Mouse (Mus musculus) lung, adult 2 months (tissue): ENCODE results near the gene Gm21988. TPM values are rescaled to one million over a fixed set of nuclear protein-coding genes. Genes with fewer than 3 reads are reported as not detected.

ENCODE experiments used
- DNase-seq: peaks from one replicate; pipeline ENCODE4 v3.0.0; 2022
- H3K4me1 ChIP-seq: fragments of 200-500 bp; 2 replicates; pipeline ENCODE4 v1.6.1; 2011; ENCODE audit warnings: low read length; ENCODE audit not compliant: control insufficient read depth, insufficient read depth
- H3K4me3 ChIP-seq: fragments of 200-500 bp; replicated peaks from 2 replicates; pipeline ENCODE3; 2011; ENCODE audit warnings: low read depth, mild to moderate bottlenecking, control low read depth, low read length; ENCODE audit errors: extremely low read depth
- CTCF ChIP-seq: fragments of 200-500 bp; IDR thresholded peaks from 2 replicates; pipeline ENCODE4 v1.5.1; 2011; ENCODE audit warnings: mild to moderate bottlenecking, low read length, control low read depth; ENCODE audit not compliant: insufficient read depth
- POLR2A ChIP-seq: fragments of 200-500 bp; IDR thresholded peaks from 2 replicates; pipeline ENCODE4 v1.6.1; 2011; ENCODE audit warnings: low read depth, mild to moderate bottlenecking, control low read depth, low read length, borderline replicate concordance; ENCODE audit errors: extremely low read depth
- WGBS: fragments of 180-500 bp; shearing (Covaris S2); methylation state at CpG from one replicate; pipeline ENCODE4 v1.1.7; 2018; 5-methylcytosine and 5-hydroxymethylcytosine counted together
- polyA plus RNA-seq: library from polyadenylated mRNA; depleted of rRNA; stranded (reverse); fragments of >200 nt; gene quantifications from 2 replicates; pipeline ENCODE4 v1.2.3, GENCODE M21; 2012

Gene Gm21988
- polyA plus RNA-seq, 1 experiment: 6.6 TPM

DNA sequence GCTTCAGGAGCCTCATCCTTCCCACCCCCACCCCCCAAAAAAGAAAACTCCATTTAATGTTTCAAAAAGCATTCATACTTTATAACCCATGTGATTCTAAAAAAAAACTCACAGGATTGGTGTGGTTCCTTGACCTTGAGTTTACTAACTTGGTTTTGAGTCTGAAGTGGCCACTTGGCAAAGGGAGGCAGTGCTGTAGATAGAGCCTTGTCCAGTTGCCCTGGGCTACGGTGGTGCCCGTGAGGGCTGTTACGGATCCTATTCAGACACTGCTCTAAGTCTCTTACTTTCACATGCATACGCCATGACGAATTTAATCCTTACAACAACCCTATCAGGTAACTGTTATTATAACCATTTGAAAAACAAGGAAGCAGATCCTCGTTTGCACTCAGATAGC lies 27.7 kb downstream of the Gm21988 start:
- DNase-seq: no peak
- no peak overlapping the region for H3K4me3 ChIP-seq
- TF ChIP-seq CTCF (no peak), POLR2A (no peak)
- peaks cover 8% of the 10 kb centered on the region; the same call in 1 of the 2 replicates for H3K4me1 ChIP-seq
- 74% methylated on average over 6 of the region's 6 CpGs for WGBS

- H3K4me1 ChIP-seq: peaks cover 8% of the 10 kb centered on the region; the same call in 1 of the 2 replicates
- no peak for TF ChIP-seq POLR2A
- TF ChIP-seq CTCF: no peak
- no peak for DNase-seq
- H3K4me3 ChIP-seq: no peak overlapping the region
- 76% methylated on average over 2 of the region's 2 CpGs for WGBS
Measured at GRCm38 (mm10) chr11:70210681-70211080, 28.9 kb downstream of the Gm21988 start.

DNA sequence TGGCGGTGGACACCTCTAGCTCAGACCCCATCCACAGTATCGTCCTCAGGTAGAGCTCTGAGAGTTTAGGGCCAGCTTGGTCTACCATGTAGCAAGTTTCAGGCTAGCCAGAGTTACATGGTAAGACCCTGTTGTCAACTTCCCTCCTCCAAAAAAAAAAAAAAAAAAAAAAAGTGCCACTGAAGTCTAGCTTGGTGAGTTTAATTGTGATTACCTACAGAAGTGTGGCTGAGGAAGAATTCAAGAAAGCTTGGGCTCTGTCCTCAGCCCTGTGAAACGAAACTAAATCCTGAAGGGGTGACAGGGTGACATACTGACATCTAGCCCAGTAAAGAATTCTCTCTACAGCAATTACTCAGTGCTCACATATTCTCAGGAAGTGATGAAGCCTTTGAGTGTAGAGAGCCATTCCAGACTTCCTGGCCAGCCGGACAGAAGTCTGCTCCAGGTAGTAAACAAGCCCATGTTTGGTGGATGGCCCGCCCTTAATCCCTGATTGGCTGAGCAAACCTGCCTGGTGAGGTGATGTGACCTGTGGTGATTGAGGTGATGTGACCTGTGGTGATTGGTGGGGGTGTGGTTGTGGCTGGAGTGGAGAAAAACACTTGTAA lies 30.7 kb downstream of the Gm21988 start:
- no peak for TF ChIP-seq CTCF
- TF ChIP-seq POLR2A: no peak
- no peak for DNase-seq
- 0 out of 2 replicates have a peak, but pooled peaks cover 4% of the 10 kb centered on the region for H3K4me1 ChIP-seq
- no peak overlapping the region for H3K4me3 ChIP-seq
- WGBS: 60% methylated on average over 5 of the region's 5 CpGs

GRCm38 (mm10) chr11:70207283-70207682 lies 32.3 kb downstream of the Gm21988 start:
- H3K4me3 ChIP-seq: no peak overlapping the region
- 52% methylated on average over 7 of the region's 7 CpGs for WGBS
- DNase-seq: no peak
- 0 out of 2 replicates have a peak, but pooled peaks cover 4% of the 10 kb centered on the region for H3K4me1 ChIP-seq
- no peak for TF ChIP-seq POLR2A
- no peak for TF ChIP-seq CTCF

- WGBS: 18% methylated on average over 2 of the region's 2 CpGs
- DNase-seq: no peak
Measured at GRCm38 (mm10) chr11:70206801-70207200, 32.8 kb downstream of the Gm21988 start.

GRCm38 (mm10) chr11:70201691-70202090 lies 37.9 kb downstream of the Gm21988 start:
- Histone ChIP-seq H3K4me1 (no peaks in the 10 kb centered on the region), H3K4me3 (no peak overlapping the region)
- DNase-seq: peak; percentile 82
- TF ChIP-seq CTCF: peak; percentile 98
- no peak for TF ChIP-seq POLR2A
- whole genome bisulfite sequencing: 50% methylated on average over 5 of the region's 5 CpGs

More at GRCm38 (mm10) chr11:70206801-70207200, 32.8 kb downstream of the Gm21988 start:
- Histone ChIP-seq H3K4me3 (no peak overlapping the region), H3K4me1 (0 out of 2 replicates have a peak, but pooled peaks cover 4% of the 10 kb centered on the region)
- TF ChIP-seq CTCF (no peak), POLR2A (no peak)

DNA sequence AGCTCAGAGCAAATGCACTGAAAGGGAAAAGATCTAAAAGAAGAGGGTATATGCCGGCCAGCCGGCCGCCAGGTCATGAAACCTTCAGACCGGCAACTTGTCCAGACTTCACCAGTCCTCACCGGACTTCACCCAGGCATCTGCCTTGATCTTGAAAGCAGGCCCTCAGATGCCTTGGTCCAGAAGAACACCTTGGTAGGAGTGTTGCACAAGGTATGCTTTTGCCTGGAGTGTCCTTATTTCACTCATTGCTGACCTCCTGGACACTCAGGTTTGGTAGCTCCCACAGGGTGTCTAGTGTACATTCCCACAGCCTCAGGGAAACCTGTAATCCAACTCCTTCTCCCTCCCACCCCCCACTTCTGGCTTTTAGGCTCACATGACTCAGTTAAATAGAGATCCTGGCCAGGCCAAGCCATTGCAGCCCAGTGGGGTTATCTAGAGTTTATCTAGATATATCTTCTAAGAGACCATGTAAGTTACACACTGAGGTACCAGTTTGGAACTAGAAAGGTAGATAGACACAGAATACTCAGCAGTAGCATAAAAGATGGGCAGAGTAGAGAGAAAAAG lies 39.5 kb downstream of the Gm21988 start:
- WGBS: 81% methylated on average over 5 of the region's 5 CpGs
- Histone ChIP-seq H3K4me3 (no peak overlapping the region), H3K4me1 (no peaks in the 10 kb centered on the region)
- TF ChIP-seq CTCF (no peak), POLR2A (no peak)
- DNase-seq: no peak

DNA sequence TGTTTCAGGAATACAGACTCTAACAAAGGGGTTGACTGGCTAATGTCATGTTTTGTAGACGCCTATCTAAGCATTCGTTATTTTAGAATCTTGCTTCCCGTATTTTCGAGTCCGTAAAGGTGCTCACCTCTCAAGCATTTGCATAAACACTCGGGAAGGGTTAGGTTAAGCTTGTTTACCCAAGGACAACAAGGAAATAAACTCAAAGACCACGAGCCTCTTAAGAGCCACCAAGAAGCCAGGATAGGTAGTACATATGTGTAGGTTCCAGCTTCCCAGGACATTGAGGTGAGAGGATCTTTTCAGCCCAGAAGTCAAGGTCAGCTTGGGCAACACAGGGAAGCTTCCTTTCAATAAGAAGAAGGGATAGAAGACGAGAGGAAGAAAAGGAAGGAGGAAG lies 40.5 kb downstream of the Gm21988 start:
- Histone ChIP-seq H3K4me3 (no peak overlapping the region), H3K4me1 (no peaks in the 10 kb centered on the region)
- no peak for DNase-seq
- TF ChIP-seq POLR2A: no peak
- 68% methylated on average over 8 of the region's 8 CpGs for WGBS

GRCm38 (mm10) chr11:70198332-70198731 lies 41.3 kb downstream of the Gm21988 start:
- no peak for TF ChIP-seq POLR2A
- no peak for TF ChIP-seq CTCF
- WGBS: 67% methylated on average over 3 of the region's 3 CpGs
- no peak overlapping the region for H3K4me3 ChIP-seq
- H3K4me1 ChIP-seq: peaks cover 2% of the 10 kb centered on the region
- no peak for DNase-seq

- TF ChIP-seq POLR2A (no peak), CTCF (no peak)
- no peak for DNase-seq
- 28% methylated on average over 11 of the region's 11 CpGs for WGBS
Measured at GRCm38 (mm10) chr11:70193354-70194285, 46.0 kb downstream of the Gm21988 start.

More at GRCm38 (mm10) chr11:70193354-70194285, 46.0 kb downstream of the Gm21988 start:
- Histone ChIP-seq H3K4me3 (no peak overlapping the region), H3K4me1 (peaks cover 8% of the 10 kb centered on the region)
